Mouse (Mus musculus) heart, adult 2 months (tissue): ENCODE measurements around the gene Tcf20.

ENCODE experiments used
- EP300 ChIP-seq: fragments of 200-500 bp; IDR thresholded peaks from 2 replicates; pipeline ENCODE4 v1.6.1; 2011; ENCODE audit warnings: low read depth, low read length, control low read depth; ENCODE audit not compliant: insufficient read depth
- POLR2A ChIP-seq: fragments of 200-500 bp; IDR thresholded peaks from 2 replicates; pipeline ENCODE4 v1.6.1; 2011; ENCODE audit warnings: mild to moderate bottlenecking, low read depth, low read length, control low read depth; ENCODE audit not compliant: insufficient read depth

- TF ChIP-seq EP300 (no peak), POLR2A (no peak)
These were observed 166.0 kb downstream of the Tcf20 start for GRCm38 (mm10) chr15:82821657-82822056.
